8 mouse cellular contexts compared by ENCODE assay signal in the genomic region with DNA sequence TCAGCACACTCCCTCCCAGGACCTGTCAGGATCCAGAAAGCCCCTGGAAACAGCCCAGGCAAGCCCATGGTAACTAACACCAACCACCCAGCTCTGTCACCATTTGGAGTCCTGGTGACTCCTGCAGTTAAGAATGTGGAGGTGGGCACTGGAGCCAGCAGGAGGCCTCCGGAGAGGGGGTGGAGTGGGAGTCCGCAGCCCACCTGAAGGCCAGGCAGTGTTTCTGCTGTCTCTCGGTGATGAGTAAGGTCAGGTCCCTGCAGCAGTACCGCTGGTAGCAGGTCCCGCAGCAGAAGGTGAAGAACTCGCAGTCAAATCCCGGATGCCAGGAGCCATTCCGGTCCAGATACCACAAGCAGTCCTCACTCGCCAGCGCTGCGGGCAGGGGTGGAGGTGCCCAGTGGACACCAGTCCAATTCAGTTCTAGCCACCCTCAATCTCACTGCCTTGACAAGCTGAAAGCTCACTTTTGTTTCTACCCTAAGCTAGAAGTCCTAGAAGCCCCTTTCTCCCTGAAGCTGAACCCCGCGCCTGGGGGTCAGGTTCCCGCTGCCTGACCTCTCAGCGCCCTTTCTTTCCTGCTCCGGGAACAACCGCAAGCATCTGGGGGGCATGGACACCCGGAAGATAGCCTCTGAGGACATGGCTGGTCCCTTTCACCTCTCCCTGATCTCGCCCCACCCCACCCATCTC. TPM values are rescaled to one million over a fixed set of nuclear protein-coding genes. Genes with fewer than 3 reads are reported as not detected.
DNase-seq lines count a peak whose midpoint lies in the region; ATAC-seq and TF ChIP-seq lines count a peak whose summit lies in the region.

No protein-coding gene starts in this region.

- 0 out of 2 replicates have a peak, but pooled peaks cover 2% of the 10 kb centered on the region for H3K4me1 ChIP-seq in thymus, adult 2 months (replicated peaks; ENCODE audit: control insufficient read depth, insufficient read depth, low read length)
- H3K4me1 ChIP-seq in hindbrain, embryonic 12.5 days: peaks cover 29% of the 10 kb centered on the region
- H3K4me1 ChIP-seq in limb, embryonic 15.5 days: peaks cover 21% of the 10 kb centered on the region
- H3K4me1 ChIP-seq in stomach, embryonic 16.5 days (ENCODE audit: control insufficient read depth, insufficient read depth, low read length): peaks cover 18% of the 10 kb centered on the region

- peaks cover 4% of the 10 kb centered on the region; the same call in 1 of the 2 replicates for H3K27me3 ChIP-seq in thymus, adult 2 months (ENCODE audit: control insufficient read depth, insufficient read depth, low read length)
- no peaks in the 10 kb centered on the region for H3K27me3 ChIP-seq in hindbrain, embryonic 12.5 days
- H3K27me3 ChIP-seq in limb, embryonic 15.5 days: no peaks in the 10 kb centered on the region
- H3K27me3 ChIP-seq in stomach, embryonic 16.5 days (ENCODE audit: control insufficient read depth, insufficient read depth, low read length): no peaks in the 10 kb centered on the region

- no peaks in the 10 kb centered on the region for H3K36me3 ChIP-seq in thymus, adult 2 months (ENCODE audit: control insufficient read depth, insufficient read depth, low read length)
- no peaks in the 10 kb centered on the region for H3K36me3 ChIP-seq in hindbrain, embryonic 12.5 days
- no peaks in the 10 kb centered on the region for H3K36me3 ChIP-seq in limb, embryonic 15.5 days
- H3K36me3 ChIP-seq in stomach, embryonic 16.5 days (ENCODE audit: control insufficient read depth, insufficient read depth, low read length): no peaks in the 10 kb centered on the region

- 0 out of 2 replicates have a peak, but pooled peaks have one; percentile 28 for TF ChIP-seq POLR2A in thymus, adult 2 months (IDR thresholded peaks at IDR 0.05; ENCODE audit: control insufficient read depth, extremely low read depth, insufficient read depth, low read length, poor library complexity)

- H3K27ac ChIP-seq in thymus, adult 2 months (ENCODE audit: control insufficient read depth, insufficient read depth, low read length): no peak overlapping the region
- H3K27ac ChIP-seq in hindbrain, embryonic 12.5 days: peak overlapping the region; percentile 72
- peak overlapping the region; percentile 68 for H3K27ac ChIP-seq in limb, embryonic 15.5 days
- peak overlapping the region; percentile 56 for H3K27ac ChIP-seq in stomach, embryonic 16.5 days (ENCODE audit: low read length)

- DNase-seq in adrenal gland, postnatal 10 days: peak; percentile 34
- no peak for DNase-seq in adrenal gland, adult 8-10 months
- no peak for DNase-seq in thymus, adult 2 months
- DNase-seq in thymus, postnatal 36 days: no peak
- DNase-seq in thymus, postnatal 0 days (ENCODE audit: low spot score): no peak

- no peak for TF ChIP-seq CTCF in thymus, adult 2 months (IDR thresholded peaks at IDR 0.05; ENCODE audit: borderline replicate concordance, control insufficient read depth, extremely low read depth, insufficient read depth, low read length, poor library complexity)

- H3K9ac ChIP-seq in hindbrain, embryonic 12.5 days: peak overlapping the region; percentile 88
- H3K9ac ChIP-seq in limb, embryonic 15.5 days: peak overlapping the region; percentile 60
- peak overlapping the region; percentile 88 for H3K9ac ChIP-seq in stomach, embryonic 16.5 days (ENCODE audit: low read length)

- peak; percentile 30 for ATAC-seq in hindbrain, embryonic 12.5 days (ENCODE audit: low FRiP score)
- no peak for ATAC-seq in limb, embryonic 15.5 days (ENCODE audit: insufficient number of reproducible peaks, low FRiP score, low TSS enrichment, low read depth)
- 0 out of 2 replicates have a peak, but pooled peaks have one; percentile 4 for ATAC-seq in stomach, embryonic 16.5 days (ENCODE audit: insufficient read depth, low FRiP score)

- H3K4me2 ChIP-seq in hindbrain, embryonic 12.5 days (replicated peaks): peak overlapping the region; percentile 77
- peak overlapping the region; percentile 96 for H3K4me2 ChIP-seq in limb, embryonic 15.5 days
- peak overlapping the region; percentile 82 for H3K4me2 ChIP-seq in stomach, embryonic 16.5 days (ENCODE audit: low read depth, low read length)

- H3K4me3 ChIP-seq in thymus, adult 2 months (ENCODE audit: control insufficient read depth, insufficient read depth, low read length): peak overlapping the region; percentile 20; the same call in 1 of the 2 replicates
- H3K4me3 ChIP-seq in hindbrain, embryonic 12.5 days: peak overlapping the region; percentile 65
- peak overlapping the region; percentile 65 for H3K4me3 ChIP-seq in limb, embryonic 15.5 days
- H3K4me3 ChIP-seq in stomach, embryonic 16.5 days (replicated peaks; ENCODE audit: low read length): peak overlapping the region; percentile 68

- no peaks in the 10 kb centered on the region for H3K9me3 ChIP-seq in hindbrain, embryonic 12.5 days (replicated peaks)
- H3K9me3 ChIP-seq in limb, embryonic 15.5 days: no peaks in the 10 kb centered on the region
- no peaks in the 10 kb centered on the region for H3K9me3 ChIP-seq in stomach, embryonic 16.5 days (replicated peaks; ENCODE audit: control insufficient read depth, low read length)

- 27% methylated on average over 19 of the region's 19 CpGs for WGBS in thymus, adult 2 months
- 1% methylated on average over 19 of the region's 19 CpGs for WGBS in hindbrain, embryonic 12.5 days
- 4% methylated on average over 19 of the region's 19 CpGs for WGBS in limb, embryonic 15.5 days
- WGBS in stomach, embryonic 16.5 days: 3% methylated on average over 19 of the region's 19 CpGs

RNA-seq across cellular contexts. Expression of gene Shisa4, which starts 0.7 kb away (rescaled TPM):
- 10 to 100 TPM; 13.9 to 31.8 TPM for total RNA-seq in adrenal gland, postnatal 10 days (2021)
- total RNA-seq in adrenal gland, adult 8-10 months (2022): 10 to 100 TPM in 1 of 4 experiments, 1 to 10 TPM in 3; 5.9 to 16.3 (median 8.5) TPM
- polyA plus RNA-seq in thymus, adult 2 months (2012; rRNA removed): 18.0 and 26.4 TPM in 2 replicates
- polyA plus RNA-seq in hindbrain, embryonic 12.5 days (2016; fragmentation: Nextera tagmentation; extraction: Ambion mirVana): 64.1 and 69.8 TPM in 2 replicates
- 31.9 and 40.1 TPM in 2 replicates for polyA plus RNA-seq in limb, embryonic 15.5 days (2015; fragmentation: Nextera tagmentation; extraction: Ambion mirVana)
- 37.2 and 38.8 TPM in 2 replicates for polyA plus RNA-seq in stomach, embryonic 16.5 days (2015; fragmentation: Nextera tagmentation; extraction: Ambion mirVana)
- polyA plus RNA-seq in thymus, postnatal 0 days (2015; fragmentation: Nextera tagmentation; extraction: Ambion mirVana): 11.0 and 14.5 TPM in 2 replicates

RNA-seq across cellular contexts. Expression of gene Lmod1, which starts 49.7 kb away (rescaled TPM):
- 1 to 10 TPM; 1.7 to 3.8 TPM for total RNA-seq in adrenal gland, postnatal 10 days (2021)
- 1 to 10 TPM; 1.2 to 1.6 (median 1.5) TPM for total RNA-seq in adrenal gland, adult 8-10 months (2022)
- 2.4 and 3.4 TPM in 2 replicates for polyA plus RNA-seq in thymus, adult 2 months (2012; rRNA removed)
- 0.44 and 0.94 TPM in 2 replicates for polyA plus RNA-seq in hindbrain, embryonic 12.5 days (2016; fragmentation: Nextera tagmentation; extraction: Ambion mirVana)
- 0.46 and 0.98 TPM in 2 replicates for polyA plus RNA-seq in limb, embryonic 15.5 days (2015; fragmentation: Nextera tagmentation; extraction: Ambion mirVana)
- polyA plus RNA-seq in stomach, embryonic 16.5 days (2015; fragmentation: Nextera tagmentation; extraction: Ambion mirVana): 17.5 and 20.2 TPM in 2 replicates
- 0.55 and 0.89 TPM in 2 replicates for polyA plus RNA-seq in thymus, postnatal 0 days (2015; fragmentation: Nextera tagmentation; extraction: Ambion mirVana)

RNA-seq across cellular contexts. Expression of gene Ipo9, which starts 56.0 kb away (rescaled TPM):
- total RNA-seq in adrenal gland, postnatal 10 days (2021): 100 to 1,000 TPM in 1 of 2 experiments, 10 to 100 TPM in 1; 80.6 to 113 TPM
- total RNA-seq in adrenal gland, adult 8-10 months (2022): 100 to 1,000 TPM in 2 of 4 experiments, 10 to 100 TPM in 2; 71.1 to 104 (median 90.1) TPM
- 166 and 184 TPM in 2 replicates for polyA plus RNA-seq in thymus, adult 2 months (2012; rRNA removed)
- polyA plus RNA-seq in hindbrain, embryonic 12.5 days (2016; fragmentation: Nextera tagmentation; extraction: Ambion mirVana): 164 and 183 TPM in 2 replicates
- polyA plus RNA-seq in limb, embryonic 15.5 days (2015; fragmentation: Nextera tagmentation; extraction: Ambion mirVana): 102 and 113 TPM in 2 replicates
- 92.4 and 94.8 TPM in 2 replicates for polyA plus RNA-seq in stomach, embryonic 16.5 days (2015; fragmentation: Nextera tagmentation; extraction: Ambion mirVana)
- polyA plus RNA-seq in thymus, postnatal 0 days (2015; fragmentation: Nextera tagmentation; extraction: Ambion mirVana): 45.0 and 51.9 TPM in 2 replicates
